8 mouse cellular contexts compared by ENCODE assay signal in the genomic region with DNA sequence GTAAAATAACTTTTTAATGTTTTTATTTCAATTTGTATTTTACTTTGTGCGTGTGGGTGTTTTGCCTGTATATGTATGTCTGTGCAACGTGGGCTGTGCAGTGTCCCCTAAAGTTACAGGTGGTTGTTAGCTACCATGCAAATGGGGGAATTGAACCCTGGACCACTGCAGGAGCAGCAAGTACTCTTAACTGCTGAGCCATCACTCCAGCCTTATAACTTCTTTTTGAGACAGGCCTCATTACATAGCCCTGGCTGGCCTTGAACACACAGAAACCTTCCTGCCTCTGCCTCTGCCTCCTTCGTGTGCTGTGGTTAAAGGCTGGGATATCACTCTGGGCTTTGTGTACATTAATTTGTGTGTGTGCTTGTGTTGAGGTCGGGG. TPM values are rescaled to one million over a fixed set of nuclear protein-coding genes. Genes with fewer than 3 reads are reported as not detected.
DNase-seq lines count a peak whose midpoint lies in the region; ATAC-seq and TF ChIP-seq lines count a peak whose summit lies in the region.

No protein-coding gene starts in this region.

- WGBS in hindbrain, embryonic 15.5 days, result 36% methylated on average over 4 of the region's 4 CpGs
- WGBS in midbrain, postnatal 0 days, result 30% methylated on average over 4 of the region's 4 CpGs

- peaks cover 23% of the 10 kb centered on the region for H3K27me3 ChIP-seq in hindbrain, embryonic 15.5 days
- peaks cover 16% of the 10 kb centered on the region for H3K27me3 ChIP-seq in midbrain, postnatal 0 days (ENCODE audit: insufficient read depth, low read length)

- no peak for DNase-seq in layer of hippocampus, adult 2 months (ENCODE audit: low spot score in 2 of 2)
- no peak for DNase-seq in layer of hippocampus, adult 8-10 months (ENCODE audit: low spot score in 2 of 2)
- no peak for DNase-seq in midbrain, postnatal 0 days (ENCODE audit: low spot score)
- no peak for DNase-seq in right cerebral cortex, postnatal 36 days (ENCODE audit: low spot score in 2 of 2)
- DNase-seq in gastrocnemius, postnatal 4 days (ENCODE audit: low spot score in 2 of 2), result no peak
- DNase-seq in cerebellum, postnatal 14 days, result no peak

- H3K4me1 ChIP-seq in cortical plate, adult 2 months (ENCODE audit: control insufficient read depth, insufficient read depth, low read length), result peaks cover 4% of the 10 kb centered on the region
- H3K4me1 ChIP-seq in hindbrain, embryonic 15.5 days (replicated peaks), result peaks cover 48% of the 10 kb centered on the region
- H3K4me1 ChIP-seq in midbrain, postnatal 0 days (ENCODE audit: insufficient read depth, low read length), result peaks cover 9% of the 10 kb centered on the region

- ATAC-seq in hindbrain, embryonic 15.5 days (ENCODE audit: low FRiP score, low read depth), result no peak
- ATAC-seq in midbrain, postnatal 0 days (ENCODE audit: low FRiP score), result no peak

- H3K36me3 ChIP-seq in hindbrain, embryonic 15.5 days, result no peaks in the 10 kb centered on the region; the same call in none of the 2 replicates
- H3K36me3 ChIP-seq in midbrain, postnatal 0 days (ENCODE audit: insufficient read depth, low read length), result peaks cover 7% of the 10 kb centered on the region; the same call in 1 of the 2 replicates

- H3K4me2 ChIP-seq in hindbrain, embryonic 15.5 days, result peak overlapping the region; percentile 66
- H3K4me2 ChIP-seq in midbrain, postnatal 0 days (ENCODE audit: low read depth, low read length, poor library complexity, severe bottlenecking), result peak overlapping the region; percentile 68

- peak overlapping the region; percentile 96 for H3K9ac ChIP-seq in hindbrain, embryonic 15.5 days
- peak overlapping the region; percentile 86; the same call in 1 of the 2 replicates for H3K9ac ChIP-seq in midbrain, postnatal 0 days (replicated peaks; ENCODE audit: low read length, poor library complexity, severe bottlenecking)

- H3K27ac ChIP-seq in layer of hippocampus, adult 2 months, result peak overlapping the region; percentile 99
- no peak overlapping the region for H3K27ac ChIP-seq in cortical plate, adult 2 months (ENCODE audit: insufficient read depth, low read length)
- peak overlapping the region; percentile 87; the same call in 1 of the 2 replicates for H3K27ac ChIP-seq in hindbrain, embryonic 15.5 days (replicated peaks)
- H3K27ac ChIP-seq in midbrain, postnatal 0 days (ENCODE audit: low read depth, low read length), result peak overlapping the region; percentile 82; the same call in 1 of the 2 replicates

- TF ChIP-seq CTCF in layer of hippocampus, adult 2 months (conservative IDR thresholded peaks at IDR 0.05), result no peak
- no peak for TF ChIP-seq CTCF in cortical plate, adult 2 months (IDR thresholded peaks at IDR 0.05; ENCODE audit: extremely low read depth, insufficient read depth, low read length)
- no peak for TF ChIP-seq CTCF in midbrain, postnatal 0 days (IDR thresholded peaks at IDR 0.05)

- peak overlapping the region; percentile 82 for H3K4me3 ChIP-seq in layer of hippocampus, adult 2 months
- H3K4me3 ChIP-seq in cortical plate, adult 2 months (ENCODE audit: insufficient read depth, low read length), result peak overlapping the region; percentile 92
- H3K4me3 ChIP-seq in hindbrain, embryonic 15.5 days, result peak overlapping the region; percentile 72
- peak overlapping the region; percentile 78 for H3K4me3 ChIP-seq in midbrain, postnatal 0 days (ENCODE audit: low read depth, low read length)

- no peaks in the 10 kb centered on the region for H3K9me3 ChIP-seq in hindbrain, embryonic 15.5 days
- H3K9me3 ChIP-seq in midbrain, postnatal 0 days (ENCODE audit: low read length), result no peaks in the 10 kb centered on the region

- no peak for TF ChIP-seq POLR2A in cortical plate, adult 2 months (IDR thresholded peaks at IDR 0.05; ENCODE audit: extremely low read depth, insufficient read depth, low read length)

RNA-seq across cellular contexts. Expression of a gene that starts 0.3 kb away (rescaled TPM):
- total RNA-seq in layer of hippocampus, adult 2 months (2021), result 10 to 100 TPM; 56.7 to 60.6 TPM
- 10 to 100 TPM; 52.8 to 60.0 (median 56.6) TPM for total RNA-seq in layer of hippocampus, adult 8-10 months (2022)
- polyA plus RNA-seq in cortical plate, adult 2 months (2012; rRNA removed), result 62.3 and 65.9 TPM in 2 replicates
- polyA plus RNA-seq in hindbrain, embryonic 15.5 days (2015; fragmentation: Nextera tagmentation; extraction: Ambion mirVana), result 66.7 and 68.2 TPM in 2 replicates
- total RNA-seq in midbrain, postnatal 0 days (2014; rRNA removed), result 72.5 and 89.7 TPM in 2 replicates
- polyA plus RNA-seq in midbrain, postnatal 0 days (2015; fragmentation: Nextera tagmentation; extraction: Ambion mirVana), result 60.6 and 67.7 TPM in 2 replicates
- 10 to 100 TPM; 52.2 to 55.0 TPM for total RNA-seq in gastrocnemius, postnatal 4 days (2021)

RNA-seq across cellular contexts. Expression of a gene that starts 8.8 kb away (rescaled TPM):
- 10 to 100 TPM; 10.6 to 10.9 TPM for total RNA-seq in layer of hippocampus, adult 2 months (2021)
- total RNA-seq in layer of hippocampus, adult 8-10 months (2022), result 10 to 100 TPM; 11.3 to 19.1 (median 14.6) TPM
- 20.8 and 24.3 TPM in 2 replicates for polyA plus RNA-seq in cortical plate, adult 2 months (2012; rRNA removed)
- polyA plus RNA-seq in hindbrain, embryonic 15.5 days (2015; fragmentation: Nextera tagmentation; extraction: Ambion mirVana), result 4.1 and 4.6 TPM in 2 replicates
- 4.2 and 5.2 TPM in 2 replicates for total RNA-seq in midbrain, postnatal 0 days (2014; rRNA removed)
- polyA plus RNA-seq in midbrain, postnatal 0 days (2015; fragmentation: Nextera tagmentation; extraction: Ambion mirVana), result 2.7 and 2.9 TPM in 2 replicates
- total RNA-seq in gastrocnemius, postnatal 4 days (2021), result under 1 TPM; 0.26 to 0.32 TPM

RNA-seq across cellular contexts. Expression of a gene that starts 25.6 kb away (rescaled TPM):
- total RNA-seq in layer of hippocampus, adult 2 months (2021), result 10 to 100 TPM; 39.8 to 40.2 TPM
- total RNA-seq in layer of hippocampus, adult 8-10 months (2022), result 10 to 100 TPM; 37.3 to 45.0 (median 38.1) TPM
- 40.3 and 42.7 TPM in 2 replicates for polyA plus RNA-seq in cortical plate, adult 2 months (2012; rRNA removed)
- polyA plus RNA-seq in hindbrain, embryonic 15.5 days (2015; fragmentation: Nextera tagmentation; extraction: Ambion mirVana), result 47.6 and 53.7 TPM in 2 replicates
- total RNA-seq in midbrain, postnatal 0 days (2014; rRNA removed), result 20.3 and 26.6 TPM in 2 replicates
- polyA plus RNA-seq in midbrain, postnatal 0 days (2015; fragmentation: Nextera tagmentation; extraction: Ambion mirVana), result 26.3 and 32.6 TPM in 2 replicates
- 10 to 100 TPM; 28.0 to 30.0 TPM for total RNA-seq in gastrocnemius, postnatal 4 days (2021)

RNA-seq across cellular contexts. Expression of a gene that starts 48.3 kb away (rescaled TPM):
- total RNA-seq in layer of hippocampus, adult 2 months (2021), result 10 to 100 TPM; 45.1 to 46.6 TPM
- 10 to 100 TPM; 43.2 to 48.9 (median 44.5) TPM for total RNA-seq in layer of hippocampus, adult 8-10 months (2022)
- 42.6 and 47.2 TPM in 2 replicates for polyA plus RNA-seq in cortical plate, adult 2 months (2012; rRNA removed)
- 14.9 and 15.7 TPM in 2 replicates for polyA plus RNA-seq in hindbrain, embryonic 15.5 days (2015; fragmentation: Nextera tagmentation; extraction: Ambion mirVana)
- total RNA-seq in midbrain, postnatal 0 days (2014; rRNA removed), result 21.9 and 25.9 TPM in 2 replicates
- polyA plus RNA-seq in midbrain, postnatal 0 days (2015; fragmentation: Nextera tagmentation; extraction: Ambion mirVana), result 11.7 and 13.0 TPM in 2 replicates
- total RNA-seq in gastrocnemius, postnatal 4 days (2021), result 10 to 100 TPM; 18.1 to 21.3 TPM

RNA-seq across cellular contexts. Expression of a gene that starts 51.8 kb away (rescaled TPM):
- 10 to 100 TPM; 53.7 to 54.4 TPM for total RNA-seq in layer of hippocampus, adult 2 months (2021)
- 10 to 100 TPM; 48.8 to 61.6 (median 55.9) TPM for total RNA-seq in layer of hippocampus, adult 8-10 months (2022)
- polyA plus RNA-seq in cortical plate, adult 2 months (2012; rRNA removed), result 74.1 and 76.9 TPM in 2 replicates
- polyA plus RNA-seq in hindbrain, embryonic 15.5 days (2015; fragmentation: Nextera tagmentation; extraction: Ambion mirVana), result 108 and 111 TPM in 2 replicates
- total RNA-seq in midbrain, postnatal 0 days (2014; rRNA removed), result 93.4 and 126 TPM in 2 replicates
- polyA plus RNA-seq in midbrain, postnatal 0 days (2015; fragmentation: Nextera tagmentation; extraction: Ambion mirVana), result 141 and 146 TPM in 2 replicates
- total RNA-seq in gastrocnemius, postnatal 4 days (2021), result 10 to 100 TPM; 20.5 to 24.0 TPM
